Mouse (Mus musculus): ENCODE measurements around the gene Alpk3. TPM values are rescaled to one million over a fixed set of nuclear protein-coding genes. Genes with fewer than 3 reads are reported as not detected.

Alpk3 gene
- polyA plus RNA-seq, 1 experiment from 2014 or later: 1.0 TPM

DNA sequence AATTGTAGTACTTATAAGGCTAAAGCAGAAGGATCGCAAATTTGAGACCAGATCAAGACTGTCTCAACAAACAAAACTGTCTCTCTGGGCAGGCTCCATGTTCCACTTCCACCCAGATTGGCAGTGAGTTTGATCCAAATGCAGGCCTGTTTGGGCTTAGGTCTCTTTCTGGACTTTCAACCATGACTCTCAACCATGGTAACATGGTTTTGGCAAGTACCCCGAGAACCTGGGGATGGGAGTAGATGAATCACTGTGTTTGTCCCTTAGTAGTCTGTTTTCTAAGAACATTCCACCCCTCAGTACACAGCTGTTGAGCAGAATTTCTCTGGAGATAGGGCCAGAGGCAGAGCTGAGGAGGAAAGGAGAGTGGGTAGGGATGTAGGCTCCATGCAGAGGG, 31.6 kb upstream of the Alpk3 start:
- no peak overlapping the region for H3K4me2 ChIP-seq (replicated peaks; ENCODE audit: low read depth)
- no peaks in the 10 kb centered on the region for H3K4me1 ChIP-seq (replicated peaks; ENCODE audit: control insufficient read depth, insufficient read depth, low read length)
- no peak overlapping the region for H3K9ac ChIP-seq (ENCODE audit: low read depth, low read length)
- no peak for ATAC-seq
- TF ChIP-seq CTCF (IDR thresholded peaks at IDR 0.05; ENCODE audit: low read depth): no peak
- no peaks in the 10 kb centered on the region for H3K9me3 ChIP-seq (ENCODE audit: control insufficient read depth)
- WGBS: 91% methylated on average over 2 of the region's 2 CpGs
- H3K36me3 ChIP-seq (ENCODE audit: control insufficient read depth, insufficient read depth): peaks cover 61% of the 10 kb centered on the region
- H3K27ac ChIP-seq (ENCODE audit: low read depth, low read length): no peak overlapping the region
- H3K4me3 ChIP-seq (ENCODE audit: low read depth, low read length): no peak overlapping the region
- H3K27me3 ChIP-seq (replicated peaks; ENCODE audit: control insufficient read depth, insufficient read depth, low read length): no peaks in the 10 kb centered on the region

GRCm38 (mm10) chr7:81039711-81040110, 17.7 kb upstream of the Alpk3 start:
- H3K27me3 ChIP-seq (replicated peaks; ENCODE audit: control insufficient read depth, insufficient read depth, low read length): no peaks in the 10 kb centered on the region
- ATAC-seq: no peak
- WGBS: 46% methylated on average over 2 of the region's 2 CpGs
- H3K9ac ChIP-seq (ENCODE audit: low read depth, low read length): no peak overlapping the region
- no peak overlapping the region for H3K27ac ChIP-seq (ENCODE audit: low read depth, low read length)
- H3K9me3 ChIP-seq (ENCODE audit: control insufficient read depth): no peaks in the 10 kb centered on the region
- peaks cover 66% of the 10 kb centered on the region for H3K36me3 ChIP-seq (ENCODE audit: control insufficient read depth, insufficient read depth)
- no peaks in the 10 kb centered on the region for H3K4me1 ChIP-seq (replicated peaks; ENCODE audit: control insufficient read depth, insufficient read depth, low read length)
- H3K4me2 ChIP-seq (replicated peaks; ENCODE audit: low read depth): no peak overlapping the region
- H3K4me3 ChIP-seq (ENCODE audit: low read depth, low read length): no peak overlapping the region
- TF ChIP-seq CTCF (IDR thresholded peaks at IDR 0.05; ENCODE audit: low read depth): no peak

DNA sequence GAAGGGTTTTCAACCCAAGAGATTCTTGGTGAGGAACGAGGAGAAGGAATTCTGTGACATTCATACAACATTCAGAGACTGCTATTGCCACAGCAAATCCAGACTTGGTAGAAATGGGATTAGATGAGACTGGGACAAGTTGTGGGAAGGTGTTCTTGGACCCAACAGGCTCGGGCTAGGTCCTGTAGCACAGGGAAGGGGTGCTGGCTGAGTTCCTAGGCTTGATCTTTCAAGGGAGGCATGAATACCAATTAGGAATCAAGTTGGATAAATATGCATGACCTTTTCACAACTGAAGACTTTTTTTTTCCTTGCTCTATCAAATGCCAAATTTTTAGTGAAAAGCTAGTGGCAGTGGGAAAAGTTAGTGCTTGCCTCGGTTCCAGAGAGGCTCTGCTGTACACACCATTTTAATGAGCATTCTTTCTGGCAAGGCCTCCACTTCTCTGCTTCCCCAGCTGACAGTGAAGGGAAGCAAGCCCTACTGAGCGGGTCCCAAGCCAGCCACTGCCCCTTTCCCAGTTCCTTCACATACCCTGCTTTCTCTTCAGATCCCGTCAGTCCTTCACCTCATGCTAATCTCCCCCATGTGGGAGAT, 14.3 kb upstream of the Alpk3 start:
- H3K4me2 ChIP-seq (replicated peaks; ENCODE audit: low read depth): no peak overlapping the region
- H3K4me3 ChIP-seq (ENCODE audit: low read depth, low read length): no peak overlapping the region
- H3K9me3 ChIP-seq (ENCODE audit: control insufficient read depth): no peaks in the 10 kb centered on the region
- no peak for TF ChIP-seq CTCF (IDR thresholded peaks at IDR 0.05; ENCODE audit: low read depth)
- H3K9ac ChIP-seq (ENCODE audit: low read depth, low read length): no peak overlapping the region
- no peaks in the 10 kb centered on the region for H3K4me1 ChIP-seq (replicated peaks; ENCODE audit: control insufficient read depth, insufficient read depth, low read length)
- no peak for ATAC-seq
- no peaks in the 10 kb centered on the region for H3K27me3 ChIP-seq (replicated peaks; ENCODE audit: control insufficient read depth, insufficient read depth, low read length)
- H3K36me3 ChIP-seq (ENCODE audit: control insufficient read depth, insufficient read depth): peaks cover 51% of the 10 kb centered on the region
- 84% methylated on average over 5 of the region's 5 CpGs for WGBS
- no peak overlapping the region for H3K27ac ChIP-seq (ENCODE audit: low read depth, low read length)

DNA sequence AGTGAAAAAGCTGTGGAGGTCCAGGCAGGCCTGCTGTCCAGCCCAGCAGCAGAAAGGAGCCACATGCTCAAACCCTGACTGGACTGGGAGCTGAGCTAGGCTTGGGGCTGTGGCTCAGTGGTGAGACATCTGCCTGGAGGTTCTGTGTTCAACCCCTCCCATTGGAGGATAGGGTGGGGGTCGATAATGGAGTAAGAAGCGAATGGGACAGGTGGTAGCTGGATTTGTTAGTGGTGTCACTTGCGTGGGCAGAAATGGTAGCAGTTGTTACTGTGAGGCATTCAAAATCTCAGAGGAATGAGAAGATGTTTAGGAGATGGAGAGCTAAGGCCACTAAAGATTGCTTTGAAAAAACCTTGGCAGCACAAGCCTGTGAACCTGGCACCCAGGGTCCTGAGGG, 9.6 kb upstream of the Alpk3 start:
- no peak for TF ChIP-seq CTCF (IDR thresholded peaks at IDR 0.05; ENCODE audit: low read depth)
- Histone ChIP-seq H3K9me3 (ENCODE audit: control insufficient read depth) (no peaks in the 10 kb centered on the region), H3K9ac (ENCODE audit: low read depth, low read length) (no peak overlapping the region), H3K4me3 (ENCODE audit: low read depth, low read length) (no peak overlapping the region), H3K27me3 (replicated peaks; ENCODE audit: control insufficient read depth, insufficient read depth, low read length) (no peaks in the 10 kb centered on the region), H3K4me1 (replicated peaks; ENCODE audit: control insufficient read depth, insufficient read depth, low read length) (no peaks in the 10 kb centered on the region), H3K4me2 (replicated peaks; ENCODE audit: low read depth) (no peak overlapping the region), H3K27ac (ENCODE audit: low read depth, low read length) (no peak overlapping the region; the same call in 1 of the 2 replicates), H3K36me3 (ENCODE audit: control insufficient read depth, insufficient read depth) (peaks cover 12% of the 10 kb centered on the region)
- WGBS: 82% methylated on average over 3 of the region's 3 CpGs
- no peak for ATAC-seq

GRCm38 (mm10) chr7:81048513-81048912, 8.9 kb upstream of the Alpk3 start:
- Histone ChIP-seq H3K4me1 (replicated peaks; ENCODE audit: control insufficient read depth, insufficient read depth, low read length) (no peaks in the 10 kb centered on the region), H3K27ac (ENCODE audit: low read depth, low read length) (no peak overlapping the region), H3K27me3 (replicated peaks; ENCODE audit: control insufficient read depth, insufficient read depth, low read length) (no peaks in the 10 kb centered on the region), H3K4me2 (replicated peaks; ENCODE audit: low read depth) (no peak overlapping the region), H3K9me3 (ENCODE audit: control insufficient read depth) (no peaks in the 10 kb centered on the region), H3K4me3 (ENCODE audit: low read depth, low read length) (no peak overlapping the region), H3K9ac (ENCODE audit: low read depth, low read length) (no peak overlapping the region), H3K36me3 (ENCODE audit: control insufficient read depth, insufficient read depth) (peaks cover 6% of the 10 kb centered on the region)
- 87% methylated on average over 2 of the region's 2 CpGs for WGBS
- no peak for ATAC-seq
- TF ChIP-seq CTCF (IDR thresholded peaks at IDR 0.05; ENCODE audit: low read depth): no peak

- Histone ChIP-seq H3K9me3 (ENCODE audit: control insufficient read depth) (no peaks in the 10 kb centered on the region), H3K9ac (ENCODE audit: low read depth, low read length) (no peak overlapping the region), H3K4me1 (replicated peaks; ENCODE audit: control insufficient read depth, insufficient read depth, low read length) (no peaks in the 10 kb centered on the region), H3K4me3 (ENCODE audit: low read depth, low read length) (no peak overlapping the region), H3K27ac (ENCODE audit: low read depth, low read length) (no peak overlapping the region), H3K36me3 (ENCODE audit: control insufficient read depth, insufficient read depth) (0 out of 2 replicates have a peak, but pooled peaks cover 4% of the 10 kb centered on the region), H3K4me2 (replicated peaks; ENCODE audit: low read depth) (no peak overlapping the region), H3K27me3 (replicated peaks; ENCODE audit: control insufficient read depth, insufficient read depth, low read length) (no peaks in the 10 kb centered on the region)
- no peak for ATAC-seq
- TF ChIP-seq CTCF (IDR thresholded peaks at IDR 0.05; ENCODE audit: low read depth): no peak
- WGBS: 68% methylated on average over 5 of the region's 5 CpGs
These were observed 7.4 kb upstream of the Alpk3 start for GRCm38 (mm10) chr7:81049966-81050365.
